ENCODE assay signal across 12 mouse cellular contexts in genomic region chr6:114354635-114355034, GRCm38 (mm10). TPM values are rescaled to one million over a fixed set of nuclear protein-coding genes. Genes with fewer than 3 reads are reported as not detected.
"Had no signal": no experiment of that assay in that cellular context is flagged by ENCODE, and none has a peak within 500 bp of the region (broad histone marks: within the 10 kb centered on the region; RNA-seq: fewer than 3 reads in every experiment).

No protein-coding gene starts in this region.

- ATAC-seq: intestine, embryonic 16.5 days had no signal

- DNase-seq: kidney, adult 8-10 months; kidney, postnatal 14 days; lung, adult 18-20 months; lung, postnatal 36 days; midbrain, embryonic 14.5 days; thymus, adult 18-20 months; thymus, postnatal 14 days had no signal

- H3K36me3 ChIP-seq: limb, embryonic 13.5 days; midbrain, embryonic 10.5 days; neural tube, embryonic 12.5 days had no signal

- H3K4me3 ChIP-seq: limb, embryonic 13.5 days; midbrain, embryonic 10.5 days; neural tube, embryonic 12.5 days had no signal

- H3K27me3 ChIP-seq: limb, embryonic 13.5 days; neural tube, embryonic 12.5 days had no signal

RNA-seq across cellular contexts. Expression of gene Hrh1, which starts 43.1 kb away (rescaled TPM):
- total RNA-seq: liver, adult 2 months had no signal
